Mouse (Mus musculus): Measurements from ENCODE around the gene Gm21936. TPM values are rescaled to one million over a fixed set of nuclear protein-coding genes. Genes with fewer than 3 reads are reported as not detected.

The Gm21936 gene
- polyA plus RNA-seq (2015; fragmentation: Illumina TruSeq; extraction: RNeasy Lipid Tissue Mini Kit (QIAGEN cat#74804); ENCODE audit: insufficient read depth, low replicate concordance): not detected

GRCm38 (mm10) chr12:87795212-87795611 is at the start of gene Gm21936:
TSS of gene Gm21936 (plus strand) at chr12:87795512.

DNA sequence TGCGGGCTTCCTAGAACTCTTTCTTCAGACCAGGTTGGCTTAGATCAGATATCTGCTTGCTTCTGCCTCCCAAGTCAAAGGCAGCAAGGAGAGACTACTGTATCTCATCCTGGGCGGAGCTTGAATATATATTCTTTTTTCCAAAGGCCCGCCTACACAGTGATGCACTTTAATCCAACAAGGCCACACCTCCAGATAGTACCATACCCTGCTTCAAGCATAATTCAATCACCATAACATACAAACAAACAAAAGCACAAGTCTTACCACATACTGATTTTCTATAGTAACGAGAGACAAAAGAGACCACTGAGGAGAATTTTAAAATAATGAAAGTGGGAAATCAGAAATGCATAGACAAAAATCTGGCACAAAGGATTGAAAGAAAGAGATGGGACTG is 19.7 kb upstream of the Gm21936 start, which contains the start of gene Gm21319:
Gm21319 (minus strand) TSS at position 101 of the 400 bp plus-strand sequence.

DNA sequence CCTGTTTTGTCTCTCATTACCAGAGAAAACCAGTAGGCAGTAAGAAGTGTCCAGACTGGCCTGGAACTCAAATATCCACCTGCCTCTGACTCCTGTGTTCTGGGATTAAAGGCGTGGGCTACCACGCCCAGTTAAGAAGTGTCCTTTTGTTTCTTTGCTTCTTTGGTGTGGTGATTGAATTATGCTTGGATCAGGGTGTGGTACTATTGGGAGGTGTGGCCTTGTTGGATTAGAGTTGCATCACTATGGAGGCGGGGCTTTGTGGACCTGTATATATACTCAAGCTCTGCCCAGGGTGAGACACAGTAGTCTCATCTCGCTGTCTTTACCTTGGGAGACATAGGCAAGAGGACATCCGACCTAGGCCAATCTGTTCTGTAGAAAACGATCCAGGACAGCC is 21.0 kb downstream of the Gm21936 start, which contains the start of gene BB287469:
BB287469 (plus strand) TSS at position 301 of the 400 bp plus-strand sequence.

GRCm38 (mm10) chr12:87842239-87842638 is 46.9 kb downstream of the Gm21936 start, which contains the start of gene Gm2001:
TSS of gene Gm2001 (minus strand) at chr12:87842339.

Other genes with a start within 250 kb of the Gm21936 start
- not detected for gene Oog1, start 192.8 kb upstream of the Gm21936 start, polyA plus RNA-seq (2015; fragmentation: Illumina TruSeq; extraction: RNeasy Lipid Tissue Mini Kit (QIAGEN cat#74804); ENCODE audit: insufficient read depth, low replicate concordance)
- gene Gm4027, start 176.6 kb upstream of the Gm21936 start, polyA plus RNA-seq (2015; fragmentation: Illumina TruSeq; extraction: RNeasy Lipid Tissue Mini Kit (QIAGEN cat#74804); ENCODE audit: insufficient read depth, low replicate concordance): not detected
- gene Gm16381, start 150.9 kb upstream of the Gm21936 start, polyA plus RNA-seq (2015; fragmentation: Illumina TruSeq; extraction: RNeasy Lipid Tissue Mini Kit (QIAGEN cat#74804); ENCODE audit: insufficient read depth, low replicate concordance): not detected
- not detected for gene Gm21319, start 19.8 kb upstream of the Gm21936 start, polyA plus RNA-seq (2015; fragmentation: Illumina TruSeq; extraction: RNeasy Lipid Tissue Mini Kit (QIAGEN cat#74804); ENCODE audit: insufficient read depth, low replicate concordance)
- gene BB287469, start 21.1 kb downstream of the Gm21936 start, polyA plus RNA-seq (2015; fragmentation: Illumina TruSeq; extraction: RNeasy Lipid Tissue Mini Kit (QIAGEN cat#74804); ENCODE audit: insufficient read depth, low replicate concordance): not detected
- not detected for gene Gm2001, start 46.8 kb downstream of the Gm21936 start, polyA plus RNA-seq (2015; fragmentation: Illumina TruSeq; extraction: RNeasy Lipid Tissue Mini Kit (QIAGEN cat#74804); ENCODE audit: insufficient read depth, low replicate concordance)
- gene Gm2016, start 78.6 kb downstream of the Gm21936 start, polyA plus RNA-seq (2015; fragmentation: Illumina TruSeq; extraction: RNeasy Lipid Tissue Mini Kit (QIAGEN cat#74804); ENCODE audit: insufficient read depth, low replicate concordance): not detected
- gene Gm2022, start 99.9 kb downstream of the Gm21936 start, polyA plus RNA-seq (2015; fragmentation: Illumina TruSeq; extraction: RNeasy Lipid Tissue Mini Kit (QIAGEN cat#74804); ENCODE audit: insufficient read depth, low replicate concordance): not detected
- not detected for gene Gm2035, start 124.3 kb downstream of the Gm21936 start, polyA plus RNA-seq (2015; fragmentation: Illumina TruSeq; extraction: RNeasy Lipid Tissue Mini Kit (QIAGEN cat#74804); ENCODE audit: insufficient read depth, low replicate concordance)
- gene Gm2042, start 158.6 kb downstream of the Gm21936 start, polyA plus RNA-seq (2015; fragmentation: Illumina TruSeq; extraction: RNeasy Lipid Tissue Mini Kit (QIAGEN cat#74804); ENCODE audit: insufficient read depth, low replicate concordance): not detected
- not detected for gene Gm2075, start 216.3 kb downstream of the Gm21936 start, polyA plus RNA-seq (2015; fragmentation: Illumina TruSeq; extraction: RNeasy Lipid Tissue Mini Kit (QIAGEN cat#74804); ENCODE audit: insufficient read depth, low replicate concordance)
- not detected for gene Gm6803, start 223.3 kb downstream of the Gm21936 start, polyA plus RNA-seq (2015; fragmentation: Illumina TruSeq; extraction: RNeasy Lipid Tissue Mini Kit (QIAGEN cat#74804); ENCODE audit: insufficient read depth, low replicate concordance)
- gene Gm2056, start 231.5 kb downstream of the Gm21936 start, polyA plus RNA-seq (2015; fragmentation: Illumina TruSeq; extraction: RNeasy Lipid Tissue Mini Kit (QIAGEN cat#74804); ENCODE audit: insufficient read depth, low replicate concordance): not detected

Measured in spleen, adult 10 weeks (tissue).